Mouse (Mus musculus) frontal cortex, adult 2 months (tissue): Measurements from ENCODE around the gene Ddx20. TPM values are rescaled to one million over a fixed set of nuclear protein-coding genes. Genes with fewer than 3 reads are reported as not detected.
A peak's percentile ranks its signal among the peaks of the same experiment; 100 is the strongest.

Experiments
- DNase-seq, 2 experiments: peaks; one replicate each; pipeline ENCODE4 v3.0.0; 2022; ENCODE audit warnings: low spot score in 1 of 2; ENCODE audit errors: extremely low spot score in 1 of 2
- polyA plus RNA-seq: library from polyadenylated mRNA; depleted of rRNA; stranded (reverse); fragments of >200 nt; gene quantifications from 2 replicates; pipeline ENCODE4 v1.2.3, GENCODE M21; 2012; rRNA removed

Gene Ddx20
- polyA plus RNA-seq, 1 experiment = 10.8 TPM

DNA sequence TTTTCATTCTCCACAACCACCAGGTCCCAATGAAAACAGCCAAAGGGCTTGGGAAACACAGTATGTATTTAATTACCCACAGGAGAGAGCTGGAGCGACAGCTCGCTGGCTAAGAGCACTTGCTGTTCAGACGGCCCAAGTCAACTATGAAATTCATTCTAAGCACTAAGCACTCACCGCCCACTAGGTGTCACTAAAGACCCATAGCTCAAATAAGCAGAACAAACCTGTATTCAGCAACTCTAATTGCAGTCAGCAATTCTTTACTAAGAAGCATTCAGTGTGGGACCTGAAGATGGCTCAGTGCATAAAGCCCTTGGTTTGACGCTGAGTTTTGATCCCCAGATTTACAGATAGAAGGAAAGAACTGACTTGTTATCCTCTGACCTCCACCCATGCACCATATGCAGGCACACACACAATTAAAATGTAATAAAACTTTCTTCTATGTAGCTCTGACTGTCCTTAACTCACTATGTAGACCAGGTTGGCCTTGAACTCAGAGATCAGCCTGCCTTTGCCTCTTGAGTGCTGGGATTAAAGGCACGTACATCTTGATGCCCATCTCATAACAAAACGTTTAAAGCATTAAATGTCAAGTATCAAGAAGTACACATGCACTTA is 12.7 kb downstream of the Ddx20 start:
- peak; percentile 56 to 88 for DNase-seq

DNA sequence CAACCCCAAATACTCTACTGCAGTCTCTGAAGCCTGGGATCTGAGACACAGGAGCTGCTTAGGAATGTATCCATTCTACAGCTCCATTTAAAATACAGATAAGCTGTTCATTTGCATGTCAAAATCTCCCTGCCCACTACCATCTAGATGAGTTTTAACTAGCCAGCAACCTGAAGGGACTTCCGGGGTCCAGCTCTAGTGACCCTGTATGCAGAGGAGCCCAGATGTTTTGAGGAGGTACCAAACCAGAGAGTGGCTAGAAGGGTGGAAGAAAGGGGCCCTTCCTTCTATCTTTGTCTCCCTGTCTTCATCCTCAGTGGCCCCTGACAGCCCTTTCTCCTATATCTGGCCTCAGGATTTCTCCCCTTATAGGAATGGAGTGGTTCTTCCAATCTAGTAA is 16.6 kb downstream of the Ddx20 start:
- no peak for DNase-seq

- no peak for DNase-seq
Observed at GRCm38 (mm10) chr3:105669776-105670175, 17.6 kb downstream of the Ddx20 start.

- DNase-seq = peak; percentile 27 to 70
Observed at GRCm38 (mm10) chr3:105668161-105668560, 19.2 kb downstream of the Ddx20 start.

DNA sequence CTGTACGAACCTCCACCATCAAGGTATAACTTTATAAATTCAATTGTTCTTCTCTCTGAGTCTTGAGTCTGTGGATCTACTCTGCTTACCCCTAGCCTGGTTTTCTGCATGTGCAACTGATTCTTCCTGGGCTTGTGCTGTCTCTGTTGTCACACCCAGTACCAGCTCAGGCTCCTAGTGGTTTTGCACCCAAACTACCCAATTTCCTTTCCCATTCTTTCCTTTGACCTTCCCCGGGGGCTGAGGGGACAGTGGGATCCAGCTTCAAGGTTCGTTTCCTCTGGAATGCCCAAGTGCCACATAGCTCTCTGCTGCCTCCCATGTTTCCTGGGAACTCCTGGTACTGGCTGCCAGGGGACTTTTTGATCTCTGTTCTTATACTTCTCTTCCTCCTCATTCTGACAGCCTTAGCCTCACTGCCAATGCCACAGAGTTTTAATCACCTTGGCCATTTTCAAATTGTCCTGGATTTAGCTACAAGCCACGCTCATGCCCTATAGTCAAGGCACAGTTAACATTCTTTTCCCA is 20.3 kb downstream of the Ddx20 start:
- no peak for DNase-seq

GRCm38 (mm10) chr3:105665105-105665765 is 22.1 kb downstream of the Ddx20 start:
- no peak for DNase-seq

- DNase-seq = no peak
Observed at GRCm38 (mm10) chr3:105663043-105663442, 24.3 kb downstream of the Ddx20 start.

DNA sequence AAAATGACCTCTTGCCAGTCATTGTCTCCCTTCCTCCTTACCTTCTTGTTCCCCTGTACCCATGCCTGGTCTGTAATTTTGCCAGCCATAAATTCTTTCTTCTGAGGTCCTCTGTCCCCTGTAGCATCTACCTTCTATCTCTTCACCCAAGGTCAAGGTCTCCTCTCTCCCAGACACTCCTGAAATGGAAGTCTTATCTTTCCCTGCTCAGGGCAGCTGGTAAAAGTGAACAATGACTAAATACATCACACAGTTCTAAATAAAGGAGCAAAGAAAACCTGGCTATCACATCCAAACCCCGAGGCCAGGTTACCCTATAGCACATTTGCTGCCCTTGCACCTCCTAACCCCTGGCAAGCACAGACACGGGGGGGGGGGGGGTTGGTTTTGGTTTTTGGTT is 26.8 kb downstream of the Ddx20 start:
- DNase-seq = no peak

DNA sequence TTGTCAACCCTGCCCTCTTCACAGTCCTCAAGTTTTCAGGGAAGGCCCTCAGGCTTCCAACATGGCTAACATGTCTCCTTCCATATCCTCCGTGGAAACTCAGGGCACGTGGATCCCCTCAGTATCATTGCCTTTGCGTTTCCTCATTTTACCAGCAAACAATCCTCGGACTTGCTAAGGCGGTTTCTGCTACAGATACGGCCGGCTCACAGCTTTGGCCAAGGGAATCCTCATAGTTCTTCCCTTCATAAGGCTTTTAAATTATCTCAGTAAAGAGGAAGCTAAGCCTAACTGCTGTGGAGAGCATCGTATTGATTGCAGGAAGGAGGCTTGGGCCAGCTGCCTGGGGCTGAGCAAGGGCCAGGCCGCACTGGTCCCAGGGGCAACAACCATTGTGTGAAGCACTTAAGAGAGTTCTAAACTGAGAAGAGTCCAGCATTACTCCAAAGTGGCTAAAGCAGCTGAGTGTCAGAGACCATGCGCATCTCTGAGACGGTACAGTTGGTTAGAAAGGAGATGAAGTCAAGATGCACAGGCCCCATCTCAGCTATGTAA is 32.3 kb downstream of the Ddx20 start:
- DNase-seq = no peak

DNA sequence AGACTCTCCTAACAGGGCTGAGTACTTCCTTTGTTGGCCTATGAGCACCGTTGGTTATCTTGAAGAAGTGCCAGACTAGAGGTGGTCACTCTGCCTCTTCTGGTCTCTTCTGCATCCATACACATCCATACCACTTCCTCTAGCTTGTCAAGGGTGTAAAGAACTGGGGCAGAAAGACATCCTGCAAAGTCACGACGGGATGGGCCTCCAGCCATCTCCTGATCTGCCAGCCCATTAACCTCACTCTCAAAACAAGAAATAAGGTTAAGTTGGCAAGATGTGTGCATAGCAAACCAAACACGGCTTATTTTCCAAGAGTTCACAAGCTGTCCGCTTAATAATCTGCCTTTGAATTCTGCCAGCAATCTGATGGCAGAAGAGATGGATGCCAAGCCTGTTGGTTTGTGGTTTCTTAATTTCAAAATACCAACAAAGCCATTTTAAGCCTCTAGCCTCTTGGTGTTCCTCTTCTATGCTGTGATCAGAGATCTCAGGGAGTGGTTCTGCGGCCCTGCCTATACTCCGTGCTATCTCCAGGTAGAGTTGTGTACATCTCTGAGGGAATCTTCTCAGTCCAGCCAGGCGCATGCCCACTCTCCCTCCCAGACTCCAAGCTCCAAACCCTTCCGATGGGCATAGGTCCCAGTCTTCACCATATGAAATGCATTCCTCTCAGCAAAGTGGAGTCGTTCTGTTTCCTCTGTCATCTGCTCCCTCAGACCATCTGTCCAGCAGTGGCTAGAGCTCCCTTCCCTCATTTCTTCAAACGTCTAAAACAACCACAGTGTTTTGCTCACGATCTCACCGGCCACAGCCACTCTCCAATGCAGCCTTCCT is 33.6 kb downstream of the Ddx20 start:
- DNase-seq = peak in 1 of 2 experiments; percentile 36

GRCm38 (mm10) chr3:105648889-105649567 is 38.3 kb downstream of the Ddx20 start:
- no peak for DNase-seq

DNA sequence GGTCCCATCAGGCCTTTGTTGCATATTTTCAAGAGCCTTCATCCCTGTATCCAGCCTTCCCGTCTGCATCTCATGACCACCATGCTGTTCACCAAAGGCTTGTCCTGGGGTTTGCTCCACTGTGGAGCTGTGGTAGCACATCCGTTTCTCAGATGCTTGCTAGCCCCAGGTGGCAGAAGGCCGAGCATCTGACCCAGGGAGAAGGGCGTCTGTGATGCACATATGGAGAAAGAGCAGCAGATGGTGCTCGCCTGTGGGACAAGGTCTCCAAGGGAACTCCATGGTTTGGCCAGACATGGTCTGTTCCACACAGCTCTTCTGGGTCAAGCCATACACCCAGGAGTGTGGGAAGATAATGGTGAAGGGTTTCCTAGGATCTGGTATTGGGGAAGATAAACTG is 43.8 kb downstream of the Ddx20 start:
- DNase-seq = no peak

GRCm38 (mm10) chr3:105642186-105642585 is 45.2 kb downstream of the Ddx20 start:
- DNase-seq = peak in 1 of 2 experiments; percentile 51

GRCm38 (mm10) chr3:105633021-105633420 is 54.4 kb downstream of the Ddx20 start:
- no peak for DNase-seq

DNA sequence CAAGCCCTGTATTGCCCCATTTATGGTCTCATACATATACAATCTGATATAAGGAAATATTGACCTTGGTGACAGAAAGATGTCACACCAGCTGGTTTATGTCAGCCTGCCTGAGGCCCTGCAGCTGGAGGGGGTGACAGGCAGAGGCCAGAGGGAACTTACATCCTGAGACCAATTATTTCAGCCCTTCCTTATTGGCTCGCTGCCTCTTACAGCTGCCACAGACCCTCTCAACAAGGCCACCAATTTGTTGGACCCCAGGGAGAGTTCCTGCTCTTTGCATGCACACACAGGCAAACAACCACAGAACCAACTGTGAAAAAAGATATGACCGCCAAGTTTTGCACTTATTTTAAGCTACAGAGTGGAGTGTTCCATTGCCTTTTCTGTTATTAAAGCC is 55.1 kb downstream of the Ddx20 start:
- DNase-seq = no peak

Other genes starting within 250 kb of the Ddx20 start
- gene Kcnd3, start 235.2 kb downstream of the Ddx20 start, polyA plus RNA-seq = 39.8 and 42.6 TPM in 2 replicates
- gene Inka2, start 17.0 kb upstream of the Ddx20 start, polyA plus RNA-seq = 52.9 and 59.1 TPM in 2 replicates
- 55.6 and 59.0 TPM in 2 replicates for gene Rap1a, start 113.8 kb upstream of the Ddx20 start, polyA plus RNA-seq
- gene Adora3, start 183.3 kb upstream of the Ddx20 start, polyA plus RNA-seq = 1.2 and 1.5 TPM in 2 replicates
- 0.20 TPM in 1 of 2 replicates, not detected in the other for gene Tmigd3, start 183.3 kb upstream of the Ddx20 start, polyA plus RNA-seq
- 1.4 and 1.8 TPM in 2 replicates for gene I830077J02Rik, start 245.1 kb upstream of the Ddx20 start, polyA plus RNA-seq